Mouse (Mus musculus): ENCODE data around the gene Med25. TPM values are rescaled to one million over a fixed set of nuclear protein-coding genes. Genes with fewer than 3 reads are reported as not detected.

Gene Med25
- polyA plus RNA-seq (2015; fragmentation: Nextera tagmentation; extraction: Ambion mirVana) = 145 and 165 TPM in 2 replicates

GRCm38 (mm10) chr7:44892276-44892921, at the start of gene Med25:
Gene Med25, minus strand, starts transcription at chr7:44892712.
- Histone ChIP-seq H3K4me1 (peaks cover 61% of the 10 kb centered on the region), H3K27ac (peak within 1 kb of the TSS; percentile 96), H3K27me3 (no peaks in the 10 kb centered on the region), H3K9ac (peak within 1 kb of the TSS; percentile 91), H3K9me3 (replicated peaks) (no peaks in the 10 kb centered on the region), H3K4me3 (peak within 1 kb of the TSS; percentile 85), H3K36me3 (ENCODE audit: poor library complexity, severe bottlenecking) (peaks cover 30% of the 10 kb centered on the region), H3K4me2 (peak within 1 kb of the TSS; percentile 95)
- peak; percentile 78 for ATAC-seq
- WGBS = under 1% methylated on average over 56 of the region's 56 CpGs

- no peaks in the 10 kb centered on the region for H3K4me1 ChIP-seq
- H3K27ac ChIP-seq = no peak overlapping the region
- H3K36me3 ChIP-seq (ENCODE audit: poor library complexity, severe bottlenecking) = no peaks in the 10 kb centered on the region
- no peak overlapping the region for H3K9ac ChIP-seq
- peaks cover 4% of the 10 kb centered on the region; the same call in 1 of the 2 replicates for H3K9me3 ChIP-seq (replicated peaks)
- H3K27me3 ChIP-seq = no peaks in the 10 kb centered on the region
- 96% methylated on average over 4 of the region's 4 CpGs for WGBS
- H3K4me3 ChIP-seq = no peak overlapping the region
- H3K4me2 ChIP-seq = no peak overlapping the region
- no peak for ATAC-seq
Observed at GRCm38 (mm10) chr7:44938680-44939079, 46.2 kb upstream of the Med25 start.

- no peaks in the 10 kb centered on the region for H3K27me3 ChIP-seq
- H3K9me3 ChIP-seq (replicated peaks) = no peaks in the 10 kb centered on the region
- peak within 1 kb of the TSS; percentile 96 for H3K9ac ChIP-seq
- peak within 1 kb of the TSS; percentile 67 for H3K4me2 ChIP-seq
- H3K27ac ChIP-seq = peak within 1 kb of the TSS; percentile 94
- H3K36me3 ChIP-seq (ENCODE audit: poor library complexity, severe bottlenecking) = peaks cover 19% of the 10 kb centered on the region
- under 1% methylated on average over 83 of the region's 84 CpGs for WGBS
- H3K4me1 ChIP-seq = peaks cover 27% of the 10 kb centered on the region
- ATAC-seq = peak; percentile 99
- H3K4me3 ChIP-seq = peak within 1 kb of the TSS; percentile 92
Observed at GRCm38 (mm10) chr7:44929204-44930151, 37.0 kb upstream of the Med25 start, which contains the start of gene Ap2a1. Gene Ap2a1, minus strand, starts transcription at chr7:44929496.

- H3K9ac ChIP-seq = peak overlapping the region; percentile 96
- H3K4me2 ChIP-seq = peak overlapping the region; percentile 67
- peak overlapping the region; percentile 92 for H3K4me3 ChIP-seq
- 0% methylated on average over 1 of the region's 1 CpGs for WGBS
- peaks cover 28% of the 10 kb centered on the region for H3K36me3 ChIP-seq (ENCODE audit: poor library complexity, severe bottlenecking)
- no peaks in the 10 kb centered on the region for H3K27me3 ChIP-seq
- ATAC-seq = no peak
- H3K27ac ChIP-seq = no peak overlapping the region
- no peaks in the 10 kb centered on the region for H3K9me3 ChIP-seq (replicated peaks)
- peaks cover 27% of the 10 kb centered on the region for H3K4me1 ChIP-seq
Observed at GRCm38 (mm10) chr7:44928570-44928969, 36.1 kb upstream of the Med25 start.

- Histone ChIP-seq H3K27ac (no peak overlapping the region), H3K4me1 (peaks cover 24% of the 10 kb centered on the region), H3K4me3 (no peak overlapping the region), H3K9ac (no peak overlapping the region), H3K4me2 (no peak overlapping the region), H3K36me3 (ENCODE audit: poor library complexity, severe bottlenecking) (peaks cover 48% of the 10 kb centered on the region), H3K9me3 (replicated peaks) (no peaks in the 10 kb centered on the region), H3K27me3 (no peaks in the 10 kb centered on the region)
- ATAC-seq = no peak
- 68% methylated on average over 3 of the region's 3 CpGs for WGBS
Observed at GRCm38 (mm10) chr7:44925468-44925867, 33.0 kb upstream of the Med25 start.

GRCm38 (mm10) chr7:44922530-44922929, 30.0 kb upstream of the Med25 start:
- ATAC-seq = no peak
- H3K4me2 ChIP-seq = no peak overlapping the region
- no peaks in the 10 kb centered on the region for H3K27me3 ChIP-seq
- peaks cover 8% of the 10 kb centered on the region for H3K4me1 ChIP-seq
- H3K27ac ChIP-seq = no peak overlapping the region
- H3K4me3 ChIP-seq = no peak overlapping the region
- no peak overlapping the region for H3K9ac ChIP-seq
- H3K36me3 ChIP-seq (ENCODE audit: poor library complexity, severe bottlenecking) = peaks cover 54% of the 10 kb centered on the region
- H3K9me3 ChIP-seq (replicated peaks) = no peaks in the 10 kb centered on the region

- Histone ChIP-seq H3K4me3 (no peak overlapping the region), H3K27me3 (no peaks in the 10 kb centered on the region), H3K9ac (no peak overlapping the region), H3K4me1 (no peaks in the 10 kb centered on the region), H3K9me3 (replicated peaks) (no peaks in the 10 kb centered on the region), H3K4me2 (no peak overlapping the region), H3K36me3 (ENCODE audit: poor library complexity, severe bottlenecking) (peaks cover 55% of the 10 kb centered on the region), H3K27ac (no peak overlapping the region)
- no peak for ATAC-seq
- 73% methylated on average over 5 of the region's 5 CpGs for WGBS
Observed at GRCm38 (mm10) chr7:44919127-44919526, 26.6 kb upstream of the Med25 start.

- Histone ChIP-seq H3K27ac (no peak overlapping the region), H3K4me1 (no peaks in the 10 kb centered on the region), H3K36me3 (ENCODE audit: poor library complexity, severe bottlenecking) (peaks cover 55% of the 10 kb centered on the region), H3K9me3 (replicated peaks) (no peaks in the 10 kb centered on the region), H3K4me3 (no peak overlapping the region), H3K9ac (no peak overlapping the region), H3K4me2 (no peak overlapping the region), H3K27me3 (no peaks in the 10 kb centered on the region)
- 86% methylated on average over 3 of the region's 3 CpGs for WGBS
- no peak for ATAC-seq
Observed at GRCm38 (mm10) chr7:44918219-44918618, 25.7 kb upstream of the Med25 start.

GRCm38 (mm10) chr7:44916881-44917280, 24.4 kb upstream of the Med25 start:
- H3K36me3 ChIP-seq (ENCODE audit: poor library complexity, severe bottlenecking) = peaks cover 55% of the 10 kb centered on the region

GRCm38 (mm10) chr7:44916191-44916590, 23.7 kb upstream of the Med25 start:
- Histone ChIP-seq H3K9ac (no peak overlapping the region), H3K4me3 (no peak overlapping the region), H3K4me2 (no peak overlapping the region), H3K27ac (no peak overlapping the region), H3K27me3 (no peaks in the 10 kb centered on the region), H3K36me3 (ENCODE audit: poor library complexity, severe bottlenecking) (peaks cover 59% of the 10 kb centered on the region), H3K9me3 (replicated peaks) (no peaks in the 10 kb centered on the region), H3K4me1 (no peaks in the 10 kb centered on the region)
- ATAC-seq = no peak
- WGBS = 91% methylated on average over 6 of the region's 6 CpGs

More at GRCm38 (mm10) chr7:44916881-44917280, 24.4 kb upstream of the Med25 start:
- WGBS = 89% methylated on average over 4 of the region's 4 CpGs
- Histone ChIP-seq H3K4me1 (no peaks in the 10 kb centered on the region), H3K4me3 (no peak overlapping the region), H3K9me3 (replicated peaks) (no peaks in the 10 kb centered on the region), H3K9ac (no peak overlapping the region), H3K4me2 (no peak overlapping the region), H3K27me3 (no peaks in the 10 kb centered on the region), H3K27ac (no peak overlapping the region)
- ATAC-seq = no peak

- Histone ChIP-seq H3K9me3 (replicated peaks) (no peaks in the 10 kb centered on the region), H3K9ac (no peak overlapping the region), H3K4me2 (no peak overlapping the region), H3K27ac (no peak overlapping the region), H3K36me3 (ENCODE audit: poor library complexity, severe bottlenecking) (peaks cover 67% of the 10 kb centered on the region), H3K4me1 (no peaks in the 10 kb centered on the region), H3K4me3 (no peak overlapping the region), H3K27me3 (no peaks in the 10 kb centered on the region)
- no peak for ATAC-seq
- WGBS = 90% methylated on average over 9 of the region's 9 CpGs
Observed at GRCm38 (mm10) chr7:44915314-44915713, 22.8 kb upstream of the Med25 start.

GRCm38 (mm10) chr7:44914396-44914795, 21.9 kb upstream of the Med25 start:
- Histone ChIP-seq H3K9ac (no peak overlapping the region), H3K4me2 (no peak overlapping the region), H3K27ac (peak overlapping the region; percentile 19; the same call in 1 of the 2 replicates), H3K4me1 (no peaks in the 10 kb centered on the region), H3K36me3 (ENCODE audit: poor library complexity, severe bottlenecking) (peaks cover 72% of the 10 kb centered on the region), H3K27me3 (no peaks in the 10 kb centered on the region), H3K4me3 (no peak overlapping the region), H3K9me3 (replicated peaks) (no peaks in the 10 kb centered on the region)
- 56% methylated on average over 2 of the region's 2 CpGs for WGBS
- ATAC-seq = no peak
